Mouse (Mus musculus) olfactory bulb, adult 2 months (tissue): ENCODE measurements around the gene Ndufv1. TPM values are rescaled to one million over a fixed set of nuclear protein-coding genes. Genes with fewer than 3 reads are reported as not detected.
A peak's percentile ranks its signal among the peaks of the same experiment; 100 is the strongest.
"Not testable (repeated sequence)": the region's sequence is repeated elsewhere in the genome, so short reads cannot be mapped to it uniquely, and the experiment has no call there.

ENCODE experiments used
- H3K27ac ChIP-seq: fragments of 200-500 bp; 2 replicates; pipeline ENCODE4 v1.5.1; 2012; ENCODE audit warnings: low read depth, low read length; ENCODE audit not compliant: insufficient read depth
- H3K4me1 ChIP-seq: fragments of 200-500 bp; 2 replicates; pipeline ENCODE4 v1.6.1; 2012; ENCODE audit warnings: low read length; ENCODE audit not compliant: control insufficient read depth, insufficient read depth
- H3K4me3 ChIP-seq: fragments of 200-500 bp; 2 replicates; pipeline ENCODE4 v1.5.1; 2012; ENCODE audit warnings: mild to moderate bottlenecking, low read depth, low read length, moderate library complexity; ENCODE audit not compliant: insufficient read depth
- CTCF ChIP-seq: fragments of 200-500 bp; IDR thresholded peaks from 2 replicates; pipeline ENCODE4 v1.5.1; 2012; ENCODE audit warnings: low read depth, mild to moderate bottlenecking, low read length, moderate library complexity; ENCODE audit not compliant: insufficient read depth
- POLR2A ChIP-seq: fragments of 200-500 bp; IDR thresholded peaks from 2 replicates; pipeline ENCODE4 v1.6.1; 2012; ENCODE audit warnings: mild to moderate bottlenecking, low read depth, low read length, moderate library complexity; ENCODE audit not compliant: insufficient read depth
- WGBS: fragments of 180-500 bp; shearing (Covaris S2); methylation state at CpG from one replicate; pipeline ENCODE4 v1.1.7; 2018; 5-methylcytosine and 5-hydroxymethylcytosine counted together
- polyA plus RNA-seq: library from polyadenylated mRNA; stranded (reverse); fragments of >200 nt; gene quantifications from 2 replicates; pipeline ENCODE4 v1.2.4, GENCODE M21; 2012; ENCODE audit warnings: low replicate concordance; ENCODE audit not compliant: missing spikeins, insufficient read depth, insufficient read length

The Ndufv1 gene
- polyA plus RNA-seq, 1 experiment = 777 TPM

DNA sequence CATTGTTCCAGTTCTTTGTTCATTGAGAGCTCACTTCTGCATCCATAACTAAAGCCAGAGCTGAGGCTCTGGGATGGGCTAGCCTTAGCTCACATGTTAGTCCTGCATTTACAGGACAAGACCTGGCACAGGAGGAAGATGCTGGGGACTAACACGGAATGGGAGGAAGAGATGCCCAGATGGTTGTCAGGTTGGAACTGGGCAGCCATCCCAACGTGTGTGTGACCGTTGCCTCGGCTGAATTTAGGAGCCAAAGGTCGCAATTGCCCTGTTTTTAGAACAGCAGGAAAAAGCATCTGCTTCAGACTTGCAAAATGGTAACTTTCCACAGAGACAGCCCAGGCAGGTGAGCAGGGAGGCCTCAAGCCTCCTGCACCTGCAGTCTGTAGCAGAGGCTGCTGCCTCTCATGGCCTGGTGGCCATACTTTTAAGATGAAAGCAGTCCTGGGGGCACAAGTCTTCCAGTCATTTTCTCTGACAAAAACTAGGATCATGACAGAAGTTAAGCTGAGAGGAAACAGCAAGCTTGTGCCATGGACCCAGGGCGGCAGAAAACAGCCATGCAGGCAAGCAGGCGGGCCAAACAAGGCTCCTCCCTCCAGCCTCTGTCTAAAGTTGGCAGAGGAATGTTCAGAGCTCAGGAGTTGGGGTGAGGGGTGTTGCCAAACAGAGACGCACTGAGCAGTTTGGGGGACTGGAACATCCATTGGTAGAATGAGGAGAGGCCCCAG lies 42.8 kb upstream of the Ndufv1 start:
- Histone ChIP-seq H3K4me3 (no peak overlapping the region), H3K27ac (no peak overlapping the region), H3K4me1 (no peaks in the 10 kb centered on the region)
- 74% methylated on average over 8 of the region's 8 CpGs for WGBS
- TF ChIP-seq CTCF = no peak
- no peak for TF ChIP-seq POLR2A

DNA sequence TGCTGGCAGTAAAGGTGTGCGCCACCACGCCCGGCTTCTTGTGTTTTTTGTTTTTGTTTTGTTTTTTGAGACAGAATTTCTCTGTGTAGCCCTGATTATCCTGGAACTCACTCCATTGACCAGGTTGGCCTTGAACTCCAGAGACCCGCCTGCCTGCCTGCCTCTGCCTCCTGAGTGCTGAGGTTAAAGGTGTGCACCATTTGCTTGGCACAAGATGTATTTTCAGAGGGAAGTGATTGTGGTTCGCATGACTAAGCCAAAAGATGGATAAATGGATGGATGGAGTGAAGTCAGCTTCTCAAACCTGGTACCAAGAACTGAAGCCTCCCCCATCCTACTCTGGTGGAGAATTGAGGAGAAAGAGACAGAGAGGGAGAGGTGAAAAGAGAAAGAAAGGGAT lies 42.0 kb upstream of the Ndufv1 start:
- Histone ChIP-seq H3K4me1 (no peaks in the 10 kb centered on the region), H3K4me3 (no peak overlapping the region), H3K27ac (no peak overlapping the region)
- TF ChIP-seq POLR2A = no peak
- TF ChIP-seq CTCF = no peak
- 93% methylated on average over 5 of the region's 5 CpGs for WGBS

DNA sequence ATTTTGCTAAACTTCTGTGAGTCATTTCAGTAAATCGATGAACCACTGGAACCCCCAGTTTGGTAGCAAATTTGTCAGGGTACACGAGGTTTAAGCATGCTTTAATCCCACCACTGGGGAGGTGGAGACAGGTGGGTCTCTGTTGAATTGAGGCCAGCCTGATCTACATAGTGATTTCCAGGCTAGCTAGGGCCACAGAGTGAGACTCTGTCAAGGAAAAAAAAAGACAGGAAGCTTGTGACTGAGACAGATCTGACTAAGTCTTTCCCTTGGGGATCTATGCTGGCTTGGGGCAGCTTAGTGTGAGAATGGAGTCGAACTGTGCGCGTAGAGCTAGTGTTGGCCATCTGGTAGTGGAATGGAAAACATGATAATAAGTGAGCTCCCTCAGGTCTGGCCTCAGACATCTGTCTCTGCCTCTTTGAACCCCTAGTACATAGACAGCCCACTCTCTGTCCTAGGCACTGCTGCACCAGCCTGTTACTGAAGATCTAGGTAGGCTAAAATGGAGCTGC lies 40.0 kb upstream of the Ndufv1 start:
- Histone ChIP-seq H3K4me3 (no peak overlapping the region), H3K27ac (no peak overlapping the region), H3K4me1 (no peaks in the 10 kb centered on the region)
- TF ChIP-seq CTCF (no peak), POLR2A (no peak)
- 87% methylated on average over 5 of the region's 5 CpGs for WGBS

DNA sequence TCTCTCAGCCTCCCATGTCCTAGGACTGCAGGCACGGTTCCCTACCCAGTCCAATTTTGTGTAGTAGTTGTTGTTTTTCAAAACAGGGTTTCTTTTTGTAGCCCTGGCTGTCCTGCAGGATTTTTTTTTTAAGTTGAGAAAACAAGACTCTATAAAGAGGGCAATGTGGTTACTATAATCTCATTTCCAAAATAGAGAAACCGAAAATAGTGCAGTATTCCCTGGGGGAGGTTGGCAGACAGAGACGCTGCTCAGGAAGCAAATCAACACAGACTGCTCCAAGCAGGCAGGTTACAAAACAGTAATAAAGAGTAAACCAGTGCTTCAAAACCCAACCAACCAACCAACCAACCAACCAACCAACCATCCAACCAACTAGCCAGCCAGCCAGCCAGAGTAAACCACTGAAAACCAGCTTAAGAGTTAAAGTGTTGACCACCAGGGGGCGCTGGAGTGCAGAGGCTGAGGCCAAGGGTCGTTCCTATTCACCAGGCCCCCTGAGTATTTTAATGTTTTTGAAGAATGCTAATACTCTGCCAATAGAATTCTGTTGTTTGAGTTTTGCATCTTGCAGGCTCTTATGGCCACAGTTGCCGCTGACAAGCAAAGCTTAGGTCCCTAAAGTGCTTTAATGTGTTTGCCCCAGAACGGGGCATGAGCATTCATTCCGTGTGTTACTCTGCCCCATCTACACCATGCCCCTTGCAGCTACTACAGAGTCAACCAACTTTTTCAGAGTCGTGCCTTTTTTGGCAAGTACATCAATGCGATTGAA lies 39.3 kb upstream of the Ndufv1 start:
- TF ChIP-seq POLR2A = no peak
- TF ChIP-seq CTCF = peak; percentile 78
- H3K4me1 ChIP-seq = no peaks in the 10 kb centered on the region
- 52% methylated on average over 10 of the region's 10 CpGs for WGBS
- H3K4me3 ChIP-seq = no peak overlapping the region
- no peak overlapping the region for H3K27ac ChIP-seq

DNA sequence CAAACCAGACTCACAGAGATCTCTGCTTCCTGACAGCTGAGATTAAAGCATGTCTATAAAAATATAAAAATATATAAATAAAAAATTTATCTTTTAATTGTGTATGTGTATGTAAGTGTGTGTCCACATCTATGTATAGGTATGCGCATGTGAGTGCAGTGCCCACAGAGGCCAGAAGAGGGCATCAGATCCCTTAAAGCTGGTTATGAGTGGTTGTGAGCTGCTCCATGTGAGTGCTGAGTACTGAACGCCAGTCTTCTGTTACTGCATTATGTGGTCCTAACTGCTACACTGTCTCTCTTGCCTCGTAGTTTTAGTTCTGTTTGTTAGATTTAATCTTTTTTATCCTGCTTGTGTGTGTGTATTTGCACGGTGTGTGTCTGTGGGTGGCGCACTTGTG lies 38.4 kb upstream of the Ndufv1 start:
- 93% methylated on average over 5 of the region's 5 CpGs for WGBS
- Histone ChIP-seq H3K4me1 (0 out of 2 replicates have a peak, but pooled peaks cover 2% of the 10 kb centered on the region), H3K4me3 (no peak overlapping the region), H3K27ac (no peak overlapping the region)
- no peak for TF ChIP-seq POLR2A
- no peak for TF ChIP-seq CTCF

DNA sequence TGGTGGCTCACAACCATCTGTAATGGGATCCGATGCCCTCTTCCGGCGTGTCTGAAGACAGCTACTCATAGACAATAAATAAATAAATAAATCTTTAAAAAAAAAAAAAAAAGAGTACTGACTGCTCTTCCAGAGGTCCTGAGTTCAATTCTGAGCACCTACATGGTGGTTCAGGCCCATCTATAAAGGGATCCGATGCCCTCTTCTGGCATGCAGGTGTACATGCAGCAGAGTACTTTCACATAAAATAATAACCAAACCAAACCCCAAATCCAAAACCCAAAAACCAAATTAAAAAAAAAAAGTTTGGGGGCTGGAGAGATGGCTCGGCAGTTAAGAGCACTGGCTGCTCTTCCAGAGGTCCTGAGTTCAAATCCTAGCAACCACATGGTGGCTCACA lies 36.5 kb upstream of the Ndufv1 start:
- 84% methylated on average over 5 of the region's 5 CpGs for WGBS
- not testable (repeated sequence) for H3K4me1 ChIP-seq, H3K4me3 ChIP-seq, H3K27ac ChIP-seq

DNA sequence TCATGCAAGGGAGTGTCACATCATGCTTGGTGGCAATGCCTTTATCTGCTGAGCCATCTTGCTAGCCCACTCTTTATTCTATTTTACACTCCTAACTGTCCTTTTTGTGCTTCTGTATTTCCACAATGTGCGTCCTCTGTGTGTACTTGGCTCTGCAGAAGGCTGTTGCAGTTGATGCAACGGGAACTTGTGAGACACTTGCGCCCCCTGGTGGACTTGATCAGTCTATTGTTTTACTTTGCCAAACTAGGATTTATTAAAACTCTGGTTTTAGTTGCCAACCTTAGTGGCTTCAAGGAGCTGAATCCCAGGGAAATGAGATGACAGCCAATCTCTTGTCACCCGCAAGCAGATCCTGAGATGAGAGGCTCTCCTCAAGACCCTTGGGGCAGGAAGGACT lies 35.3 kb upstream of the Ndufv1 start:
- TF ChIP-seq CTCF = no peak
- no peak for TF ChIP-seq POLR2A
- Histone ChIP-seq H3K4me1 (peaks cover 5% of the 10 kb centered on the region), H3K4me3 (no peak overlapping the region), H3K27ac (no peak overlapping the region)
- WGBS = 9% methylated on average over 4 of the region's 4 CpGs

DNA sequence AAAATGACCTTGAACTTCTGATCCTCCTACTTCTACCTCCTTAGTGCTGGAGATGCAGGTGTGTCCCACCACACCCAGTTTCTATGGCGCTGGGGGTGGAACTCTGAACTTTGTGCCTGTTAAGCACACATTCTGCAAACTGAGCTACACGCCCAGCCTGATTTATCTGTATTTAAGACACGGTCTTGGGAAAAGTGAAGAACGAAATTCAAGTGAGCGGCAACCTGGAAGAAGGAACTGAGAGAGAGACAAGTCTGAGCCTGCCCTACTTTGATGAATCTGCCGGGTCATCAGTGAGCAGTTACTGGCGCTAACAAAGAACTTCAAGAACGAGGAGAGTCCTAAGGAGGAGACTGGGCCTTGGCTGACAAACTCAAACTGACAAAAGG lies 34.3 kb upstream of the Ndufv1 start:
- 84% methylated on average over 8 of the region's 8 CpGs for WGBS
- no peak overlapping the region for H3K27ac ChIP-seq
- peaks cover 5% of the 10 kb centered on the region for H3K4me1 ChIP-seq
- no peak overlapping the region for H3K4me3 ChIP-seq
- TF ChIP-seq POLR2A (no peak), CTCF (no peak)

DNA sequence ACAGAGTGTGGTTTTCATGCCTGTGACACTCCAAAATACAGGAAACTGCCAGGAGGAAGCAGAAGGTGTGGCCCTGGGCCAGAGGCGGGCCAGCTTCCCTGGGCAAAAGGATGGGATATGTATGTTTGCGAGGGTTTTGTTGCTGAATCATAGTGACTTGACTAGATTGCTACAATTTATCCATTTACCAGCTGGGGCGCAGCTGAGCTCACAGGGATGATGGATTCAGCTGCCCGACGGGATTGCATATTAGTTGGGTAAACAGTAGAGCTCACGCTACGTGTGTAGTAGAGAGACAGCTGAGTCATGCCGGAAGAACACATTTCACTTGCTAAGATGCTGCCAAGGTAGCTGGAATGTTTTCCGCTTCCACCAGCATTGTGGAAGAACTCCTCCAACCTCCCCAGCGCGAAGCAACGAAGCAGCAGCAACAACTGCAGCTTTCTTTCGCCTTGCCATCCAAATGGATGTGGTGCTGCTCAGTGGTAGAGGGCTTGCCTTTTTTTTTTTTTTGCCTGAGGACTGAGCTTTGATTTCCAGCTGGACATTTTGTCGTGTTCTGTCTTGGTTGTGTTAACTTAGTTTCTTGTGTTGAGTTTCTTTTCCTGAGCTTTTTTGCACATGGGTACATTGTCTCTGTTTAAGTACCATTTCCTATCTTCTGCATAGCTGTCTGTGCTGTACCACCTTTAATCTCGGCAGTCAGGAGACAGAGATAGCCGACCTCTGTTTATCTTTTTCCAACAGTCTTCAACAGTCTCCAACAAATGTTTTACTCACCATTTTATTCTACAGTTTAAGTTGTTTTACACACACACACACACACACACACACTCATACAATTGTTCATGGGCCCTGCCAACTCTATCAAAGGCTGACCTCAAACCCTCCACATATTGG lies 33.6 kb upstream of the Ndufv1 start, which contains the start of gene Gstp2:
Gene Gstp2 (minus strand): TSS at position 58 of the 900 bp plus-strand sequence.
- TF ChIP-seq CTCF (peak; percentile 32; the same call in 1 of the 2 replicates), POLR2A (no peak)
- peak within 1 kb of the TSS; percentile 6; the same call in 1 of the 2 replicates for H3K4me3 ChIP-seq
- H3K4me1 ChIP-seq = peaks cover 5% of the 10 kb centered on the region
- H3K27ac ChIP-seq = no peak within 1 kb of the TSS
- WGBS = 19% methylated on average over 16 of the region's 16 CpGs

DNA sequence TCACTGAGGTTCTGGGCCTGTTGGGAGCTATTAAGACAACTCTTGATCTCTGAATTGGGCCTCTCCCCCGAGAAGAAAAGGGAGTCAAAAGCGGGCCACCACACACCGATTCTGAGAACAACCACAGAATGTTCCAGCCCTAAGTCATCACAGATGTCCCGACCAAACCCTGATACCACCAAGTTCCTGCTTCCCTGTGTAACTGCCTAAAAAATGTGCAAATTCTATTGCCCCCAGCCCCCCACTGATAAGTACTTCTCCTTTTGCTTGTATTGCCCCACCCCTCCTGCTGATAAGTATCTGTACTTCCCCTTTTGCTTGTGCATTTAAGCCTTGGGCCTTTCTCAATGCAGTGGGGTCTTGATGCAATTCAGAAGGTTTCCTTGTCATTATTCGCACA lies 31.5 kb upstream of the Ndufv1 start:
- not testable (repeated sequence) for H3K27ac ChIP-seq, H3K4me1 ChIP-seq, H3K4me3 ChIP-seq
- WGBS = 89% methylated on average over 5 of the region's 5 CpGs
